Mouse (Mus musculus): ENCODE data around the gene Gm10330. TPM values are rescaled to one million over a fixed set of nuclear protein-coding genes. Genes with fewer than 3 reads are reported as not detected.

Gm10330 gene
- polyA plus RNA-seq (2012; rRNA removed) = not detected in 2 replicates

DNA sequence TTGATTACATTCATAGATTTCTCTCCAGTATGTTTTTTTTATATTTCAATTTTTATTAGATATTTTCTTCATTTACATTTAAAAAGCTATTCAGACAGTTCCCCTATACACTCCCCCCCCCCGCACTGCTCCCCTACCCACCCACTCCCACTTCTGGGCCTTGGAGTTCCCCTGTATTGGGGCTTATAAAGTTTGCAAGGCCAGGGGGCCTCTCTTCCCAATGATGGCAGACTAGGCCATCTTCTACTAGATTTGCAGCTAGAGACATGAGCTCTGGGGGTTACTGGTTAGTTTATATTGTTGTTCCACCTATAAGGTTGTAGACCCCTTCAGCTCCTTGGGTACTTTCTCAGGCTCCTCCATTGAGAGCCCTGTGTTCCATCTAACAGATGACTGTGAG is at the start of gene Gm10330:
Gene Gm10330, minus strand, starts transcription at position 101 of the 400 bp plus-strand sequence.

Data from colon, adult 2 months (tissue).